Mouse (Mus musculus) embryonic facial prominence, embryonic 10.5 days (tissue): Measurements from ENCODE around the gene Gm9837. TPM values are rescaled to one million over a fixed set of nuclear protein-coding genes. Genes with fewer than 3 reads are reported as not detected.

Experiments used
- DNase-seq: peaks from one replicate; pipeline ENCODE4 v3.0.0-alpha.2; 2017; ENCODE audit warnings: low spot score
- H3K27ac ChIP-seq: fragments of 300-500 bp; sonication (generic); replicated peaks from 2 replicates; pipeline ENCODE4 v1.5.1; 2016; ENCODE audit warnings: mild to moderate bottlenecking
- H3K27me3 ChIP-seq: fragments of 300-500 bp; sonication (generic); replicated peaks from 2 replicates; pipeline ENCODE4 v1.6.1; 2016; ENCODE audit warnings: low read depth, mild to moderate bottlenecking; ENCODE audit not compliant: poor library complexity, severe bottlenecking
- H3K36me3 ChIP-seq: fragments of 300-500 bp; sonication (generic); replicated peaks from 2 replicates; pipeline ENCODE4 v1.6.1; 2016; ENCODE audit warnings: mild to moderate bottlenecking, moderate library complexity
- H3K4me1 ChIP-seq: fragments of 300-500 bp; sonication (generic); 2 replicates; pipeline ENCODE4 v1.6.1; 2016
- H3K4me3 ChIP-seq: fragments of 300-500 bp; sonication (generic); 2 replicates; pipeline ENCODE4 v1.5.1; 2016; ENCODE audit warnings: mild to moderate bottlenecking, moderate library complexity
- H3K9me3 ChIP-seq: fragments of 300-500 bp; sonication (generic); 2 replicates; pipeline ENCODE4 v1.6.1; 2016; ENCODE audit warnings: mild to moderate bottlenecking
- WGBS: fragments of 180-500 bp; shearing (Covaris S2); methylation state at CpG from one replicate; pipeline ENCODE4 v1.1.7; 2016; 5-methylcytosine and 5-hydroxymethylcytosine counted together
- polyA plus RNA-seq: library from polyadenylated mRNA; unstranded; fragments of >200 nt; fragmentation: Nextera tagmentation; extraction: Ambion mirVana; gene quantifications from 2 replicates; pipeline ENCODE4 v1.2.1, GENCODE M21; 2016

Gm9837 gene
- not detected in 2 replicates for polyA plus RNA-seq

DNA sequence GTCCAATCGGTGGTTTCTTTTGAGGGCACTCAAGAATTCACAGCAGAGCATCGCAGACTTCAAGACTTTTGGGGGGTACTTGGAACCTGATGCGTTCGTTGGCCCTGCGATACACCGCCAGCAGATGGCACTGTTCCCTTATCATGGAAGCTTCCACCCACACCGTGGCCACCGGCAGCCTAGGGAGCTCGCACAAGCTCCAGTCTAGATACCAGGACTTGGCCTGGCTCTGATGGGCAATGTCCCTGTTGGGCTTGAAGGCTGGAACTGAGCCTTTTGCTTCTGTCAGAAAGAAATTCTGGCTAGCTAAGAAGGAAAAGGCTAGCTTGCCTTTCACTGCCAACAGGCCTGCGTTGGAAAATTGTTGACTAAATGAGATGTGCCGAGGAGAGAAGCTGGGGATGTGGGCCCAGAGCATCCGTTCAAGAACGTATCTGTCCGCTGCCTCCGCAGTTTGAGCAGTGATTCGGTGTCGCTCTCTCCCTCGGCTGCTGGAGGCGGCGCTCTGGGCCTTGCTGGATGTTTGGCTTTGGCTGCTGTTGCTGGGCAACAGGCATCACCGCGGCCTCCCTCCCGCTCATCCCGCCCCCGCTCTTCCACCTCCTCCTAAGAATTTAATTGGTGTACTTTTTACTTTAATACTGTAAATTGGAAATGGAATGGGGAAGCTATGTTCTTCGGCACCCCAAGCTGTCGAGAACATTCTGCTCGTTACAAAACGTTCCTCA, at the start of gene Gm9837:
TSS of gene Gm9837 (minus strand) at position 512 of the 728 bp plus-strand sequence.
- Histone ChIP-seq H3K27ac (no peak within 1 kb of the TSS), H3K36me3 (no peaks in the 10 kb centered on the region), H3K4me3 (peak within 1 kb of the TSS; percentile 42)

DNA sequence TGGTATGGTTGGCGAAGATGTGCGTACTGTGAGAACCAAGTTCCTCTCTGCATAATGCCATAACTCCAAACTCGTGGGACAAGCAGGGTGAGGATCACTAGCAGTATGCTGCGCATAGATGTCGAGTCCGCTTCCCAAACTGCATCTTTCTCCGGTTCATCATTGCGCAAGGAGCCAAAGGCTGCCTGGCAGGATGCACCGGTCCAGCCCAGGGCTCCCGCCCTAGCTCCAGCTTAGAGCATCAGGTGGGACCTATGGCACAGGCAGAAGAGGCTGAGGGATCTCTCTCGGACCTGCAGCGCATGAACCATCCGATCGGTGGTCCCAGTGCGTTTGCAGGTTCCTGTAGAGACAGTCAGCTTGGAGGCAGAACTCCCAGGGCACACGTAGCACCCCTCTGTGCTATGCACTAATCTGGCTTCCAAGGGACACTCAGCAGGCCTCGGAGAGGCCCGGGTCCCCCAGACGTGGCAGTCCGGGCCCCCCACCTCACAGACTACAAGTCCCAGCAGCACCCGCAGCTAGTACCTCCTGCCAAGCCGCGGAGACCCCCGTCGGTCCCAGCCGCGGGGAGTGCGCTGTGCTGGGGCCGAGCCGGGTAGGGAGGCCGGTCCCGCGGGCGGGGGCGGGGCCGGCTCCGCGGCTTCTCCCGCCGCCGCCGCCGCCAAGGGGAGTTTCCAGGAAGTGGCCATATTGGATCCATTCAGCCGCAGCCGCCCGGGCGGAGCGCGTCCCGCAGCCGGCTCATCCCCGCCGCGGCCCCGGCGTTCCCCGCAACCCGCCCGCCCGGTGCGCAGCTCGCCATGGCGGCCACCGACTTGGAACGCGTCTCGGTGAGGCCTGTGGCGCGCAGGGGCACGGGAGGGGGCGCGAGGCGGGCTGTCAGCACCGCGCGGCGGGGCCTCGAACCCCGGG, 49.2 kb upstream of the Gm9837 start, which contains the start of gene Sept8:
TSS of gene Sept8 (plus strand) at position 51 of the 915 bp plus-strand sequence.
- Histone ChIP-seq H3K4me3 (peak within 1 kb of the TSS; percentile 92), H3K9me3 (no peaks in the 10 kb centered on the region), H3K36me3 (no peaks in the 10 kb centered on the region), H3K27me3 (peaks cover 21% of the 10 kb centered on the region), H3K27ac (peak within 1 kb of the TSS; percentile 91), H3K4me1 (peaks cover 62% of the 10 kb centered on the region)
- 4% methylated on average over 79 of the region's 79 CpGs for WGBS
- DNase-seq, result peak; percentile 80

More for the DNA sequence above, at the start of gene Gm9837:
- peak; percentile 92 for DNase-seq
- Histone ChIP-seq H3K27me3 (peaks cover 98% of the 10 kb centered on the region), H3K9me3 (no peaks in the 10 kb centered on the region), H3K4me1 (peaks cover 34% of the 10 kb centered on the region)
- WGBS, result 4% methylated on average over 29 of the region's 29 CpGs

DNA sequence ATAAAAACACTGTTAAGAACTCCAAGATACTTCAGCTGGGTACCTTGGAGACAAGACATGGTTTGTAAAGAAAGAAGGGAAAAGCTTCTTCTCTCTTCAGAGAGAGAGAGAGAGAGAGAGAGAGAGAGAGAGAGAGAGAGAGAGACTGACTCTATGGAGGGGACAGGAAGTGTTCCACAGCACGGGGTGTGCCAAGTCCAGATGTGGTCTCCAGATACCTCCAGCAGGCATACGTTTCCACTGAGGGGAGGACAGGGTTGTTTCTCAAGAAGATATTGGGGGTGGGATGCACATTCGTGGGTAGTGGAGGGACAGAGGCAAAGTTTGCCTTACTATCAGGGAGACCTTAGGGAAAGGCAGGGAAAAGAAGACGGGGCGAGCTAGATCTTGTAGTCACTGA, 48.5 kb upstream of the Gm9837 start:
- Histone ChIP-seq H3K36me3 (no peaks in the 10 kb centered on the region), H3K27me3 (peaks cover 21% of the 10 kb centered on the region), H3K4me1 (peaks cover 55% of the 10 kb centered on the region), H3K9me3 (no peaks in the 10 kb centered on the region), H3K27ac (no peak overlapping the region), H3K4me3 (peak overlapping the region; percentile 92; the same call in 1 of the 2 replicates)
- no peak for DNase-seq
- WGBS, result 46% methylated on average over 5 of the region's 5 CpGs

DNA sequence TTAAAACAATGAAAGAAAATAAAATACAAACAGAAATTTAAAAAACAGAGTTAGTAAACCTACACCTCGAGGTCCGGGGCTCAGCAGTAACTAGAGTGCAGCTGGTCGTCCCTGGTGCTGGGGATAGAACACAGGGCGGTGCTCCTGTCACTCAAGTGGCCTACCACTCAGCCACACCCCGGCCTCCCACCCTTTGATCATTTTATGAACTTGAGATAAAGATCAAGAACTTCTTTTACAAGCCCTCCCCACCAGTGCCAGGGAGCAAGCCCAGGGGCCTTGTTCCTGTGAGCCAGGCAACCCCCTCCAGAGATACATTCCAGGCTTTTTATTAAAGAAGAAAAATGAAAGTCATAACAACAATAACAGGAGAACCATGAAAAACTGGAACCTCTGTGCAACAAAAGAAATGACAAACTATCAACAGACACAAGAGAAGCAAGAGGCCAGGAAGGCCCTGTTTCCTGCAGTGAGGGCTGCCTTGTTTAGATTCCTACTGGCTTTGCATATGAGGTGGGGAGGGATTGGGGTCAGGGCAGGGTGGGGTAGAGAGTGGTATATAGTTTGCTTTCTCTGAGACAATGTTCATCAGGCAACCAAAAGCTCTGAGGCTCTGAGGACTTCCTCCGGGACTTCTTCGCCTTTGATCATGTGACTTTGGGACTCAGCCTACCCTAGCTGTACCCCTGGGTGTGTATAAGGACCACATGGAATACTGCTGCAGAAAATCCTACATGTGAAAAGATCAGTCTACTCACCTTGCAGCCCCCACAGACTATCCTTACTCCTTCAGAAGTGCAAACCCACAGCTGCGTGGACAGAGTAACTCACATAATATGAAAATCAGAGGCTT, 46.7 kb upstream of the Gm9837 start:
- no peaks in the 10 kb centered on the region for H3K36me3 ChIP-seq
- WGBS, result 74% methylated on average over 8 of the region's 8 CpGs
- DNase-seq, result no peak

DNA sequence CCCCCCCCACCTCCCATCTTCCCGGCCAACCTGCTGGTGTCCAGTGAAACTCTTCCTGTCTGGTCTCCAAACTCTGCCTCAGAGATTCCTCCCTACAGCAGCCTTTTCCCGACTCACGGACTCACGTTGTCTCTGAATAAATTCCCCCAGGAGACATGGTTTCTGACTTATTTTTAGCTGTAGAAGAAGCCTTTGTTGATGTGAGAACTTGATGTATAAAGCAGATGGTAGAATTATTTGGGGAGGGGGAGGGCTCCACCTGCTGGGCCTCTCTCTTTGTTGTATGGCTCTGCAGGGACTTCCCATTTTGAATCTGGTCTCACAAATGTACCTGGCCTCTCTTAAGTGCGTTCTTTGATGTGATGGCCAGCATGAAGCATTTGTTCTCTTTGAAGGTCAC, 40.1 kb upstream of the Gm9837 start:
- Histone ChIP-seq H3K9me3 (no peaks in the 10 kb centered on the region), H3K4me3 (no peak overlapping the region), H3K27ac (no peak overlapping the region), H3K4me1 (peaks cover 5% of the 10 kb centered on the region; the same call in 1 of the 2 replicates), H3K36me3 (no peaks in the 10 kb centered on the region), H3K27me3 (peaks cover 6% of the 10 kb centered on the region; the same call in 1 of the 2 replicates)
- DNase-seq, result no peak
- WGBS, result 63% methylated on average over 5 of the region's 5 CpGs

More for the DNA sequence above, 46.7 kb upstream of the Gm9837 start:
- Histone ChIP-seq H3K27me3 (peaks cover 24% of the 10 kb centered on the region), H3K4me3 (no peak overlapping the region), H3K27ac (no peak overlapping the region), H3K9me3 (no peaks in the 10 kb centered on the region), H3K4me1 (peaks cover 43% of the 10 kb centered on the region)

DNA sequence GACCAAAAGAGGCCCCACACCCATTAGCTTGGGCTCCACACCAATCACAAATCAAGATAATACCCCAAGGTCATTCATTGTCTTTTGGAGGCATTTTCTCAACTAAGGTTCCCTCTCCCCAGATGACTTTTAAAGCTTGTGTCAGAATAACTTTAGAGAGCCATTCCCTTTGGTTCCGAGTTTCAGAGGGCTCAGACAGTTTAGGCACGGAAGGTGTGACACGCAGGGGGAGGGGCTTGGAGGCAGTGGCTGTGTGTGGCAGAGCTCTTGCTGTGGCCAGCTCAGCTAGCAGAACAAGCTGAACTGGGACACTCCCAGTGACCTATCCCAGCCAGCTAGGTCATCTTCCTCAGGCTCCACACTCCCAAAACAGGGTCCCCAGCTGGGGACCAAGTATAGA, 38.3 kb upstream of the Gm9837 start:
- DNase-seq, result no peak
- Histone ChIP-seq H3K4me1 (peaks cover 20% of the 10 kb centered on the region; the same call in 1 of the 2 replicates), H3K27me3 (peaks cover 6% of the 10 kb centered on the region; the same call in 1 of the 2 replicates), H3K4me3 (no peak overlapping the region), H3K9me3 (no peaks in the 10 kb centered on the region), H3K36me3 (no peaks in the 10 kb centered on the region), H3K27ac (no peak overlapping the region)
- 61% methylated on average over 3 of the region's 3 CpGs for WGBS

DNA sequence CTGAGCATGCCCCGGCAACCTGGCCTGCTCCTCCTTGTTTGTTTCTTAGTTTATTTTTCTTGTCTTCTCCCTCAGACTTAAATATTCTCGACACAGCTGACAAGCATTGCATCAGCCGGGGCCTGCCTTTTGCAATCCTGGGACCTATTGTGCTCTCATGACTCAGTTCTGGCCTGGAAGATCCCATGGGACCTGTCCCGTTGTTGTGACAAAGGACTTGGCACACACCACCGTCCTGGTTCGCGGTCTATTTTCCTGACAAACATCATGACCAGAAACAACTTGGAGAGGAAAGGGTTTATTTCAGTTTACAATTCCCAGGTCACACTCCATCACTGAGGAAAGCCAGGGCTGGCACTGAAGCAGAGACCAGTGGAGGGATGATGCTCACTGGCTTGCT, 37.9 kb upstream of the Gm9837 start:
- H3K36me3 ChIP-seq, result no peaks in the 10 kb centered on the region
- no peak overlapping the region for H3K4me3 ChIP-seq
- H3K27me3 ChIP-seq, result peaks cover 6% of the 10 kb centered on the region; the same call in 1 of the 2 replicates
- WGBS, result 78% methylated on average over 7 of the region's 7 CpGs
- no peak for DNase-seq
- H3K9me3 ChIP-seq, result no peaks in the 10 kb centered on the region
- peaks cover 20% of the 10 kb centered on the region; the same call in 1 of the 2 replicates for H3K4me1 ChIP-seq
- no peak overlapping the region for H3K27ac ChIP-seq

DNA sequence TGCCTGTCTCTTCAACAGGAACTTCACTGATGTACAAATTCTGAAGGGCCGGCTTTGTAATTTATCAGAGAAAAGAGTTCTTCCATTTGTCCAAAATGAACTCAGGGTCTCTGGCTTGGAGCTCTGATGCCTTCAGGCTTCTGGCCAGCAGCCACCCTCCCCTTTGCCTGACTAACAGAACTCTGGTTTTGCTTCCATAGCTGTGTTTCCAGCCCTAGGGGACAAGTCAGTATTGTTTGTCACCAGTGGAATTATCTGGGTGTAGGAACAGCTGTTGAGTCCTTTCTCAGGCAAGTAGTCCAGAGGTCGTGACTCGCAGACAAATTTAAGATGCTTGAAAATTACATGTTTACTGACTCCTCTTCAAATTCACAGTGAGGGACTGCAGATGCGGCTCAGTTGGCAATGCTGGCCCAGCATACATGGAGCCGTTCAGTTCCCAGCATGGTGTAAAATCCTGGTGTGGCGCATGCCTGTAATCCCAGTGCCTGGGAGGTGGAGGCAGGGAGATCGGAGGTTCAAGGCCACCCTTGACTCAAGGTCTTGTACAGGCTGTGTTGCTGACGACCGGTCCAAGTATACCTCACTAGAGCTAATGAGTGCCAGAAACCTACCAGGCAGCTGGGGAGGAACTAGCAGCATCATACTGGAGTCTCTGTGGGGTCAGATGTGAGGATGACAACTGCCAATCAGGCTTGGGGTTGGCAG, 37.0 kb upstream of the Gm9837 start:
- no peak for DNase-seq
- peaks cover 20% of the 10 kb centered on the region; the same call in 1 of the 2 replicates for H3K4me1 ChIP-seq
- no peaks in the 10 kb centered on the region for H3K9me3 ChIP-seq
- 87% methylated on average over 9 of the region's 9 CpGs for WGBS
- no peaks in the 10 kb centered on the region for H3K36me3 ChIP-seq
- H3K27me3 ChIP-seq, result peaks cover 6% of the 10 kb centered on the region; the same call in 1 of the 2 replicates
- no peak overlapping the region for H3K27ac ChIP-seq
- no peak overlapping the region for H3K4me3 ChIP-seq

DNA sequence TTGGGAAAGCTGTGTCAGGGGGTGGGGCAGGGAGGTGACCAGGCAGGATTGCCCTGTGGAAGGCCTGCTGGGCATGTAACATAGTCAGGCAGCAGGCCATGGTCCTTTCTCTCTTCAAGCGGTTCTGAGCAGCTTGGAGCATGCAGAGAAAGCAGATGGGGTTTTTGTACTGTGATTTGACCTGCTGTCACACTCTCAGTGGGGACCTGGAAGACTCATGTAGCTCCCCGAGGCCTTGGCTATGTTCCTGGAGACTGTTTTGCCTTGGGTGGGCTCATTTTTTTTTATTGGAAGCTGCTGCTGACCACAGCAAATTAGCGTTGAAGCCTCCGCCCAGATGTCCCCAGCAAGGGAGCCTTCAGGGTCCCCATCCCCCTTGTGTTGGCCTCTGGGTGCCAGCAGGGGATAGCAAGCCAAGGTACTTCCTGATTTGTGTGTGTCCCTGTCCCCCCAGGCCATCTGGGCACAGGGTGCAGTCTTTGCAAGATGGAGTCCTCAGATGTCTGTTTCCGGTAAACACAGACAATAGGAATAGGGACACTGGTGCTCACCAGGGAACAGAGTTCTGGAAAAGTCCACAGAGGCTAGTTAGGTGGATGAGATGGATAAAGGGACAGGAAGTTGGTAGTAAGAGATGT, 34.9 kb upstream of the Gm9837 start:
- Histone ChIP-seq H3K4me3 (no peak overlapping the region), H3K36me3 (no peaks in the 10 kb centered on the region), H3K27ac (no peak overlapping the region), H3K4me1 (peaks cover 32% of the 10 kb centered on the region), H3K9me3 (no peaks in the 10 kb centered on the region), H3K27me3 (peaks cover 9% of the 10 kb centered on the region)
- no peak for DNase-seq
- 59% methylated on average over 5 of the region's 5 CpGs for WGBS

DNA sequence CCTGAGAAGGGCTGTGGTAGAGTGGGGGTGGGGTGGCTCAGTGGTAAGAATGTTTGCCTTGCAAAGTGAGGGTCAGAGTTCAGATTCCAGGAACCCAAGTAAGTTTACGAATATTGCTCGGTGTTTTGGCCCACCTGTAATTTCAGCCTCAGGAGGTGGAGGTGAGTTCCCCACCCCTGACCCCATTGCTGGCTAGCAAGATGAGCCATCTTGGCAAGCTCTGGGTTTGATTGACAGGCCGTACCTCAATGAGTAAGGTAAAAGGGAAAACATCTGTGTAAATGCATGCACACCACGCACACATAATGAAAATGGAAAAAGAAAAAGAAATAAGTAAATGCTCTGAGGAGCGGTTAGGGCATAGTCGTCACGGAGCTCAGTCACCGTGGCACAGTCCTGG, 34.1 kb upstream of the Gm9837 start:
- no peak for DNase-seq
- H3K4me1 ChIP-seq, result peaks cover 33% of the 10 kb centered on the region
- no peaks in the 10 kb centered on the region for H3K36me3 ChIP-seq
- no peaks in the 10 kb centered on the region for H3K9me3 ChIP-seq
- WGBS, result 79% methylated on average over 8 of the region's 8 CpGs
- no peak overlapping the region for H3K4me3 ChIP-seq
- H3K27me3 ChIP-seq, result peaks cover 17% of the 10 kb centered on the region
- no peak overlapping the region for H3K27ac ChIP-seq

DNA sequence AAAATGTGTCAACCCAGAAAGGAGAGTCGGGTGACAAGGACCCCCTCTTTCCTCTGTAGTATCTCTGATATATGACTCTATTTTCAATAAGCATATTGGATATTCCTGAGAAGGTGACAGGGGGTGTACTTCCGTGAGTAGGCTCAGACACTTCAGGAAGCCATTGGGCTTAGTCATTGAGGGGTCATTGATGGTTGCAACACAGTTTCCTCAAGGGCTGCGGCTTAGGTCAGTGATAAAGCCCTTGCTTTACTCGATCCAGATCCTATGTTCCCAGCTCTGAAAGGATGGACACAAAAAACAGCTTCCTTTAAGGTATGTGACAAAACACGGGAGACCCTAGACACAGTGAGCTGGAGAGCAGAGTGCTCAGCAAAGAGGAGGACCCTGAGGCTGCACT, 33.5 kb upstream of the Gm9837 start:
- 88% methylated on average over 5 of the region's 5 CpGs for WGBS
- no peaks in the 10 kb centered on the region for H3K9me3 ChIP-seq
- H3K4me1 ChIP-seq, result peaks cover 33% of the 10 kb centered on the region
- H3K27me3 ChIP-seq, result peaks cover 23% of the 10 kb centered on the region
- DNase-seq, result no peak
- no peak overlapping the region for H3K4me3 ChIP-seq
- H3K36me3 ChIP-seq, result no peaks in the 10 kb centered on the region
- H3K27ac ChIP-seq, result no peak overlapping the region
